Mouse (Mus musculus): Measurements from ENCODE around the gene Lpcat1. TPM values are rescaled to one million over a fixed set of nuclear protein-coding genes. Genes with fewer than 3 reads are reported as not detected.

The Lpcat1 gene
- polyA plus RNA-seq, 1 experiment from 2014 or later, result 45.0 TPM

- Histone ChIP-seq H3K9ac (ENCODE audit: low read depth, low read length) (no peak overlapping the region), H3K4me3 (ENCODE audit: low read length) (no peak overlapping the region), H3K27me3 (ENCODE audit: control insufficient read depth, insufficient read depth, low read length) (no peaks in the 10 kb centered on the region), H3K36me3 (ENCODE audit: control insufficient read depth, insufficient read depth, low read length) (no peaks in the 10 kb centered on the region), H3K27ac (ENCODE audit: low read depth, low read length) (no peak overlapping the region), H3K4me1 (ENCODE audit: control insufficient read depth, insufficient read depth, low read length) (peaks cover 6% of the 10 kb centered on the region; the same call in 1 of the 2 replicates), H3K9me3 (ENCODE audit: control insufficient read depth, low read length) (no peaks in the 10 kb centered on the region), H3K4me2 (replicated peaks; ENCODE audit: low read depth, low read length) (no peak overlapping the region)
- ATAC-seq (ENCODE audit: low FRiP score, low TSS enrichment), result no peak
- WGBS, result 92% methylated on average over 4 of the region's 4 CpGs
Observed at GRCm38 (mm10) chr13:73443093-73443821, 23.7 kb upstream of the Lpcat1 start.

- no peak overlapping the region for H3K4me2 ChIP-seq (replicated peaks; ENCODE audit: low read depth, low read length)
- H3K27ac ChIP-seq (ENCODE audit: low read depth, low read length), result no peak overlapping the region
- H3K4me3 ChIP-seq (ENCODE audit: low read length), result no peak overlapping the region
- ATAC-seq (ENCODE audit: low FRiP score, low TSS enrichment), result no peak
- H3K36me3 ChIP-seq (ENCODE audit: control insufficient read depth, insufficient read depth, low read length), result no peaks in the 10 kb centered on the region
- H3K27me3 ChIP-seq (ENCODE audit: control insufficient read depth, insufficient read depth, low read length), result no peaks in the 10 kb centered on the region
- H3K9me3 ChIP-seq (ENCODE audit: control insufficient read depth, low read length), result no peaks in the 10 kb centered on the region
- WGBS, result 89% methylated on average over 2 of the region's 2 CpGs
- H3K4me1 ChIP-seq (ENCODE audit: control insufficient read depth, insufficient read depth, low read length), result peaks cover 6% of the 10 kb centered on the region; the same call in 1 of the 2 replicates
- no peak overlapping the region for H3K9ac ChIP-seq (ENCODE audit: low read depth, low read length)
Observed at GRCm38 (mm10) chr13:73445087-73445486, 21.9 kb upstream of the Lpcat1 start.

GRCm38 (mm10) chr13:73446076-73446475 is 20.9 kb upstream of the Lpcat1 start:
- H3K27ac ChIP-seq (ENCODE audit: low read depth, low read length), result no peak overlapping the region
- H3K4me3 ChIP-seq (ENCODE audit: low read length), result no peak overlapping the region
- 0 out of 2 replicates have a peak, but pooled peaks have one; percentile 2 for ATAC-seq (ENCODE audit: low FRiP score, low TSS enrichment)
- H3K9ac ChIP-seq (ENCODE audit: low read depth, low read length), result no peak overlapping the region
- no peaks in the 10 kb centered on the region for H3K27me3 ChIP-seq (ENCODE audit: control insufficient read depth, insufficient read depth, low read length)
- H3K4me2 ChIP-seq (replicated peaks; ENCODE audit: low read depth, low read length), result no peak overlapping the region
- WGBS, result 73% methylated on average over 2 of the region's 2 CpGs
- H3K4me1 ChIP-seq (ENCODE audit: control insufficient read depth, insufficient read depth, low read length), result peaks cover 6% of the 10 kb centered on the region; the same call in 1 of the 2 replicates
- no peaks in the 10 kb centered on the region for H3K9me3 ChIP-seq (ENCODE audit: control insufficient read depth, low read length)
- H3K36me3 ChIP-seq (ENCODE audit: control insufficient read depth, insufficient read depth, low read length), result no peaks in the 10 kb centered on the region

DNA sequence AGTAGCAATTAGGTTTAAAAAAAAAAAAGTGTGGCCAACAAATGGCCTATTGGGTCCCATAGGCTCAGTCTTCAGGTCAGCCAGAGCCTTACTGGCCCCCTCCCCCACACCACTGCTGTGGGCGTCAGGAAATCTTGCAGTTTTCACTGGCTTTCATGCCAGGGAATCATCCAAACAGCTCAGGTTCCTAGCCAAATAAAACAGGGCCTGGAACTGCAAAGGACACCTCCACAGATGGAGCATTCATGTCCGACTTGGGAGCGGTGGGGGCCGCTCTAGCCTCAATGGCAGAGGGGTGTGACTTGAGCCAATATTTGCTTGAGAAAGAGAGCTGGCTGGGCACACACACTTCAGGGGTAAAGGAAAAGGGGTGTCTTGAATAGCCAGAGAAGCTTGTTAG is 20.5 kb upstream of the Lpcat1 start:
- Histone ChIP-seq H3K9me3 (ENCODE audit: control insufficient read depth, low read length) (no peaks in the 10 kb centered on the region), H3K36me3 (ENCODE audit: control insufficient read depth, insufficient read depth, low read length) (no peaks in the 10 kb centered on the region), H3K27ac (ENCODE audit: low read depth, low read length) (no peak overlapping the region), H3K9ac (ENCODE audit: low read depth, low read length) (no peak overlapping the region), H3K4me2 (replicated peaks; ENCODE audit: low read depth, low read length) (no peak overlapping the region), H3K4me3 (ENCODE audit: low read length) (no peak overlapping the region), H3K4me1 (ENCODE audit: control insufficient read depth, insufficient read depth, low read length) (peaks cover 6% of the 10 kb centered on the region; the same call in 1 of the 2 replicates), H3K27me3 (ENCODE audit: control insufficient read depth, insufficient read depth, low read length) (no peaks in the 10 kb centered on the region)
- peak; percentile 91 for ATAC-seq (ENCODE audit: low FRiP score, low TSS enrichment)
- WGBS, result 15% methylated on average over 4 of the region's 4 CpGs

DNA sequence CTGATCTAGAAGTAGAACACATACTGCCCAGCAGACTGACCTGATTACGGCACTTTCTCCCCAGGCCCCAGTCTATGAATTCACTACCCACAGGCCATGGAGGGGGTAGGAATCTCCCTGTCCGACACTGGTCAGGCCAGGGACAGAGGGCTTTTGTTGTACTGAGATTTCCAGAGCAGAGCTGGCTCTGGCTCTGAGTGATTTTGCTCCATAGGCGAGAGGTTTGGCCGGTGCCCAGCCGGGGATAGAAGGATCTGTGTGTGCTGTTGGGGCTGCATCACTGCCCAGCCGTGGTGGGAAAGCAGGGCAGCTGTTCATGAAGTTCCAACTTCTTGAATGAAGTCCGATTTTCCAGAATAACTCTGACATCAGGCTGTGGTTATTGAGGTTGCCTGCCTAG is 20.1 kb upstream of the Lpcat1 start:
- no peak overlapping the region for H3K27ac ChIP-seq (ENCODE audit: low read depth, low read length)
- H3K27me3 ChIP-seq (ENCODE audit: control insufficient read depth, insufficient read depth, low read length), result no peaks in the 10 kb centered on the region
- H3K4me3 ChIP-seq (ENCODE audit: low read length), result no peak overlapping the region
- no peaks in the 10 kb centered on the region for H3K36me3 ChIP-seq (ENCODE audit: control insufficient read depth, insufficient read depth, low read length)
- no peak overlapping the region for H3K4me2 ChIP-seq (replicated peaks; ENCODE audit: low read depth, low read length)
- 42% methylated on average over 7 of the region's 7 CpGs for WGBS
- H3K9me3 ChIP-seq (ENCODE audit: control insufficient read depth, low read length), result no peaks in the 10 kb centered on the region
- no peak overlapping the region for H3K9ac ChIP-seq (ENCODE audit: low read depth, low read length)
- H3K4me1 ChIP-seq (ENCODE audit: control insufficient read depth, insufficient read depth, low read length), result peaks cover 6% of the 10 kb centered on the region; the same call in 1 of the 2 replicates
- no peak for ATAC-seq (ENCODE audit: low FRiP score, low TSS enrichment)

DNA sequence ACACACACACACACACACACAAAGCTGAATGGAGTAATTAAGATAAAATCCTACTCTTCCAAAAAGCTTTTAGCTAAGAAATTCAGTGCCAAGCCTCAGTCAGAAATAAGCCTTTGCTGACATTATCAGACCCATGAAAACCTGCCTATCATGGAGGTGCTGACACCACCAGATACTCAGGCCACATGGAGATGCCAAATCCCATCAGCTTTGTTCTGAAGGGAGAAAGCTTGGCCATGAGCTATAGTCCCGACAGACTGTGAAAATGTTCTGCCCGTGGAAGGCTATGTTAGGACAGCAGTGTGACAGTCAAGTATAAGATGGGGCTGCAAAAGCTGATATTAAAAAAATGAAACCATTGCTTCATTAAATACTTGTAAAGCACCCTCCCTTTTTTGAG is 19.5 kb upstream of the Lpcat1 start:
- H3K36me3 ChIP-seq (ENCODE audit: control insufficient read depth, insufficient read depth, low read length), result no peaks in the 10 kb centered on the region
- H3K27ac ChIP-seq (ENCODE audit: low read depth, low read length), result no peak overlapping the region
- no peaks in the 10 kb centered on the region for H3K27me3 ChIP-seq (ENCODE audit: control insufficient read depth, insufficient read depth, low read length)
- no peak for ATAC-seq (ENCODE audit: low FRiP score, low TSS enrichment)
- no peak overlapping the region for H3K4me2 ChIP-seq (replicated peaks; ENCODE audit: low read depth, low read length)
- peaks cover 6% of the 10 kb centered on the region; the same call in 1 of the 2 replicates for H3K4me1 ChIP-seq (ENCODE audit: control insufficient read depth, insufficient read depth, low read length)
- no peak overlapping the region for H3K4me3 ChIP-seq (ENCODE audit: low read length)
- no peak overlapping the region for H3K9ac ChIP-seq (ENCODE audit: low read depth, low read length)
- WGBS, result 82% methylated on average over 2 of the region's 2 CpGs
- H3K9me3 ChIP-seq (ENCODE audit: control insufficient read depth, low read length), result no peaks in the 10 kb centered on the region

DNA sequence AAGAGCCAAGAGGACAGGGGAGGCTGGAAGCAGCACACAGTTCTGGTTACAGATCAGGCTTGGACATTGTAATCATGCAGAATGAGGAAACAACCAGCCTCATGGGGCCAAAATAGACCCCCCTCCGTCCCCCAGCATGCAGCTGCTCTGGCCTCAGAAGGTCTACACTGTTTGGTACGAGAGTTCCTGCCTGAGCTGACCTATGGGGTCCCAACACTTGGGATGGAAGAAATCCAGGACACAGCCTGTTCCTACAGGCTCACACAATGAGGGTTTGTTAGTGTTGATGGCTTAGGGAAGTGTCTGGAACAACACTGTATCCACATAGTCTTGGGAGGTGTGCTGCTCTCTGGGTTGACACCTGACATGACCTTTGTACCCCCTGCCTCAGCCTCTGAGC is 18.8 kb upstream of the Lpcat1 start:
- H3K36me3 ChIP-seq (ENCODE audit: control insufficient read depth, insufficient read depth, low read length), result no peaks in the 10 kb centered on the region
- no peaks in the 10 kb centered on the region for H3K27me3 ChIP-seq (ENCODE audit: control insufficient read depth, insufficient read depth, low read length)
- H3K4me1 ChIP-seq (ENCODE audit: control insufficient read depth, insufficient read depth, low read length), result peaks cover 6% of the 10 kb centered on the region; the same call in 1 of the 2 replicates
- H3K9ac ChIP-seq (ENCODE audit: low read depth, low read length), result no peak overlapping the region
- WGBS, result 63% methylated on average over 2 of the region's 2 CpGs
- H3K27ac ChIP-seq (ENCODE audit: low read depth, low read length), result no peak overlapping the region
- no peak overlapping the region for H3K4me2 ChIP-seq (replicated peaks; ENCODE audit: low read depth, low read length)
- no peak for ATAC-seq (ENCODE audit: low FRiP score, low TSS enrichment)
- H3K9me3 ChIP-seq (ENCODE audit: control insufficient read depth, low read length), result no peaks in the 10 kb centered on the region
- no peak overlapping the region for H3K4me3 ChIP-seq (ENCODE audit: low read length)

GRCm38 (mm10) chr13:73448723-73449122 is 18.3 kb upstream of the Lpcat1 start:
- Histone ChIP-seq H3K9me3 (ENCODE audit: control insufficient read depth, low read length) (no peaks in the 10 kb centered on the region), H3K4me3 (ENCODE audit: low read length) (no peak overlapping the region), H3K4me2 (replicated peaks; ENCODE audit: low read depth, low read length) (no peak overlapping the region), H3K9ac (ENCODE audit: low read depth, low read length) (no peak overlapping the region), H3K4me1 (ENCODE audit: control insufficient read depth, insufficient read depth, low read length) (peaks cover 6% of the 10 kb centered on the region; the same call in 1 of the 2 replicates), H3K27me3 (ENCODE audit: control insufficient read depth, insufficient read depth, low read length) (no peaks in the 10 kb centered on the region), H3K27ac (ENCODE audit: low read depth, low read length) (no peak overlapping the region), H3K36me3 (ENCODE audit: control insufficient read depth, insufficient read depth, low read length) (no peaks in the 10 kb centered on the region)
- no peak for ATAC-seq (ENCODE audit: low FRiP score, low TSS enrichment)
- 85% methylated on average over 3 of the region's 3 CpGs for WGBS

- Histone ChIP-seq H3K4me3 (ENCODE audit: low read length) (no peak overlapping the region), H3K27ac (ENCODE audit: low read depth, low read length) (no peak overlapping the region), H3K27me3 (ENCODE audit: control insufficient read depth, insufficient read depth, low read length) (no peaks in the 10 kb centered on the region), H3K4me2 (replicated peaks; ENCODE audit: low read depth, low read length) (no peak overlapping the region), H3K4me1 (ENCODE audit: control insufficient read depth, insufficient read depth, low read length) (no peaks in the 10 kb centered on the region), H3K9me3 (ENCODE audit: control insufficient read depth, low read length) (no peaks in the 10 kb centered on the region), H3K36me3 (ENCODE audit: control insufficient read depth, insufficient read depth, low read length) (no peaks in the 10 kb centered on the region), H3K9ac (ENCODE audit: low read depth, low read length) (no peak overlapping the region)
- WGBS, result 81% methylated on average over 3 of the region's 3 CpGs
- ATAC-seq (ENCODE audit: low FRiP score, low TSS enrichment), result no peak
Observed at GRCm38 (mm10) chr13:73453503-73454217, 13.3 kb upstream of the Lpcat1 start.
